Mouse (Mus musculus) hindbrain, embryonic 16.5 days (tissue): Measurements from ENCODE around the gene Sntb2. TPM values are rescaled to one million over a fixed set of nuclear protein-coding genes. Genes with fewer than 3 reads are reported as not detected.
"Not testable (repeated sequence)": the region's sequence is repeated elsewhere in the genome, so short reads cannot be mapped to it uniquely, and the experiment has no call there.

Experiments used
- ATAC-seq: fragments of 200-750 bp; cut with Nextera tagmentation; 2 replicates; pipeline ENCODE4 v1.8.0; 2017; ENCODE audit warnings: moderate TSS enrichment, moderate library complexity
- H3K27ac ChIP-seq: fragments of 300-500 bp; sonication (generic); 2 replicates; pipeline ENCODE4 v1.5.1; 2014; ENCODE audit warnings: low read depth, mild to moderate bottlenecking, control low read depth, low read length, moderate library complexity
- H3K27me3 ChIP-seq: fragments of 300-500 bp; sonication (generic); replicated peaks from 2 replicates; pipeline ENCODE4 v1.6.1; 2014; ENCODE audit warnings: low read length; ENCODE audit not compliant: control insufficient read depth, insufficient read depth
- H3K36me3 ChIP-seq: fragments of 300-500 bp; sonication (generic); 2 replicates; pipeline ENCODE4 v1.6.1; 2014; ENCODE audit warnings: mild to moderate bottlenecking, low read length, moderate library complexity, mixed read lengths; ENCODE audit not compliant: control insufficient read depth, insufficient read depth
- H3K4me1 ChIP-seq: fragments of 300-500 bp; sonication (generic); 2 replicates; pipeline ENCODE4 v1.6.1; 2014; ENCODE audit warnings: low read depth, low read length; ENCODE audit not compliant: control insufficient read depth, insufficient read depth
- H3K4me2 ChIP-seq: fragments of 300-500 bp; sonication (generic); 2 replicates; pipeline ENCODE4 v1.6.1; 2014; ENCODE audit warnings: mild to moderate bottlenecking, low read length, control low read depth, moderate library complexity
- H3K4me3 ChIP-seq: fragments of 300-500 bp; sonication (generic); 2 replicates; pipeline ENCODE4 v1.5.1; 2014; ENCODE audit warnings: mild to moderate bottlenecking, low read length, control low read depth, moderate library complexity
- H3K9ac ChIP-seq: fragments of 300-500 bp; sonication (generic); 2 replicates; pipeline ENCODE4 v1.6.1; 2014; ENCODE audit warnings: low read depth, mild to moderate bottlenecking, control low read depth, low read length, moderate library complexity
- H3K9me3 ChIP-seq: fragments of 300-500 bp; sonication (generic); 2 replicates; pipeline ENCODE4 v1.6.1; 2014; ENCODE audit warnings: mild to moderate bottlenecking, low read length, moderate library complexity; ENCODE audit not compliant: control insufficient read depth
- WGBS: fragments of 180-500 bp; shearing (Covaris S2); extraction: QIAGEN DNeasy Blood & Tissue Kit; methylation state at CpG from one replicate; pipeline ENCODE4 v1.1.7; 2014; 5-methylcytosine and 5-hydroxymethylcytosine counted together
- polyA plus RNA-seq: library from polyadenylated mRNA; unstranded; fragments of >200 nt; fragmentation: Nextera tagmentation; extraction: Ambion mirVana; gene quantifications from 2 replicates; pipeline ENCODE4 v1.2.1, GENCODE M21; 2015

The Sntb2 gene
- polyA plus RNA-seq, 1 experiment from 2014 or later: 4.7 TPM

GRCm38 (mm10) chr8:106959626-106960025 lies 24.1 kb downstream of the Sntb2 start:
- Histone ChIP-seq H3K4me3 (no peak overlapping the region), H3K9ac (no peak overlapping the region), H3K4me1 (no peaks in the 10 kb centered on the region), H3K9me3 (no peaks in the 10 kb centered on the region), H3K27me3 (no peaks in the 10 kb centered on the region), H3K4me2 (no peak overlapping the region), H3K27ac (no peak overlapping the region), H3K36me3 (no peaks in the 10 kb centered on the region)
- WGBS: 93% methylated on average over 2 of the region's 2 CpGs
- no peak for ATAC-seq

- no peak overlapping the region for H3K27ac ChIP-seq
- no peak overlapping the region for H3K9ac ChIP-seq
- no peaks in the 10 kb centered on the region for H3K36me3 ChIP-seq
- H3K4me2 ChIP-seq: no peak overlapping the region
- H3K4me1 ChIP-seq: no peaks in the 10 kb centered on the region
- 73% methylated on average over 3 of the region's 3 CpGs for WGBS
- H3K9me3 ChIP-seq: no peaks in the 10 kb centered on the region
- no peak overlapping the region for H3K4me3 ChIP-seq
- ATAC-seq: no peak
- no peaks in the 10 kb centered on the region for H3K27me3 ChIP-seq
Observed at GRCm38 (mm10) chr8:106962322-106962721, 26.8 kb downstream of the Sntb2 start.

- Histone ChIP-seq H3K9ac (no peak overlapping the region), H3K36me3 (no peaks in the 10 kb centered on the region), H3K27ac (no peak overlapping the region), H3K9me3 (no peaks in the 10 kb centered on the region), H3K4me2 (no peak overlapping the region), H3K4me3 (no peak overlapping the region), H3K4me1 (no peaks in the 10 kb centered on the region), H3K27me3 (no peaks in the 10 kb centered on the region)
- ATAC-seq: no peak
- 22% methylated on average over 6 of the region's 6 CpGs for WGBS
Observed at GRCm38 (mm10) chr8:106963365-106963764, 27.8 kb downstream of the Sntb2 start.

- Histone ChIP-seq H3K36me3 (no peaks in the 10 kb centered on the region), H3K9me3 (no peaks in the 10 kb centered on the region)
- WGBS: 83% methylated on average over 4 of the region's 4 CpGs
Observed at GRCm38 (mm10) chr8:106964573-106964972, 29.0 kb downstream of the Sntb2 start.

GRCm38 (mm10) chr8:106969964-106970363 lies 34.4 kb downstream of the Sntb2 start:
- ATAC-seq: no peak
- 85% methylated on average over 3 of the region's 3 CpGs for WGBS
- H3K36me3 ChIP-seq: no peaks in the 10 kb centered on the region

More at GRCm38 (mm10) chr8:106964573-106964972, 29.0 kb downstream of the Sntb2 start:
- ATAC-seq: no peak
- Histone ChIP-seq H3K4me2 (no peak overlapping the region), H3K4me3 (no peak overlapping the region), H3K27me3 (no peaks in the 10 kb centered on the region), H3K9ac (no peak overlapping the region), H3K4me1 (no peaks in the 10 kb centered on the region), H3K27ac (no peak overlapping the region)

GRCm38 (mm10) chr8:106971916-106972315 lies 36.4 kb downstream of the Sntb2 start:
- Histone ChIP-seq H3K9ac (no peak overlapping the region), H3K4me3 (no peak overlapping the region), H3K36me3 (no peaks in the 10 kb centered on the region), H3K9me3 (no peaks in the 10 kb centered on the region), H3K4me2 (no peak overlapping the region), H3K27ac (no peak overlapping the region), H3K27me3 (no peaks in the 10 kb centered on the region), H3K4me1 (no peaks in the 10 kb centered on the region)
- ATAC-seq: no peak
- WGBS: 85% methylated on average over 5 of the region's 5 CpGs

More at GRCm38 (mm10) chr8:106969964-106970363, 34.4 kb downstream of the Sntb2 start:
- Histone ChIP-seq H3K9me3 (no peaks in the 10 kb centered on the region), H3K27me3 (no peaks in the 10 kb centered on the region), H3K9ac (no peak overlapping the region), H3K27ac (no peak overlapping the region), H3K4me1 (no peaks in the 10 kb centered on the region), H3K4me3 (no peak overlapping the region), H3K4me2 (no peak overlapping the region)

GRCm38 (mm10) chr8:106972538-106973264 lies 37.2 kb downstream of the Sntb2 start:
- no peak overlapping the region for H3K4me3 ChIP-seq
- no peak overlapping the region for H3K9ac ChIP-seq
- ATAC-seq: no peak
- no peaks in the 10 kb centered on the region for H3K4me1 ChIP-seq
- H3K27ac ChIP-seq: no peak overlapping the region
- no peaks in the 10 kb centered on the region for H3K9me3 ChIP-seq
- H3K27me3 ChIP-seq: no peaks in the 10 kb centered on the region
- H3K4me2 ChIP-seq: no peak overlapping the region
- H3K36me3 ChIP-seq: no peaks in the 10 kb centered on the region
- 88% methylated on average over 6 of the region's 6 CpGs for WGBS

GRCm38 (mm10) chr8:106973526-106973925 lies 38.0 kb downstream of the Sntb2 start:
- H3K27me3 ChIP-seq, H3K4me2 ChIP-seq, ATAC-seq, H3K4me3 ChIP-seq, H3K4me1 ChIP-seq, H3K9me3 ChIP-seq, H3K36me3 ChIP-seq, H3K27ac ChIP-seq, H3K9ac ChIP-seq: not testable (repeated sequence)
- WGBS: 100% methylated on average over 2 of the region's 3 CpGs

GRCm38 (mm10) chr8:106974754-106975153 lies 39.2 kb downstream of the Sntb2 start:
- ATAC-seq: no peak

More at GRCm38 (mm10) chr8:106974754-106975153, 39.2 kb downstream of the Sntb2 start:
- H3K9ac ChIP-seq: no peak overlapping the region
- WGBS: 72% methylated on average over 7 of the region's 7 CpGs
- H3K9me3 ChIP-seq: no peaks in the 10 kb centered on the region
- H3K4me3 ChIP-seq: no peak overlapping the region
- H3K27me3 ChIP-seq: no peaks in the 10 kb centered on the region
- no peak overlapping the region for H3K27ac ChIP-seq
- no peak overlapping the region for H3K4me2 ChIP-seq
- H3K36me3 ChIP-seq: no peaks in the 10 kb centered on the region
- 0 out of 2 replicates have a peak, but pooled peaks cover 3% of the 10 kb centered on the region for H3K4me1 ChIP-seq
